Mouse (Mus musculus) brain, embryonic 14.5 days (tissue): ENCODE measurements around the gene Swi5. TPM values are rescaled to one million over a fixed set of nuclear protein-coding genes. Genes with fewer than 3 reads are reported as not detected.
A peak's percentile ranks its signal among the peaks of the same experiment; 100 is the strongest.
"Not testable (repeated sequence)": the region's sequence is repeated elsewhere in the genome, so short reads cannot be mapped to it uniquely, and the experiment has no call there.

Source experiments
- DNase-seq: peaks from one replicate; pipeline ENCODE4 v3.0.0-alpha.2; 2011; ENCODE audit warnings: low read depth
- CTCF ChIP-seq: fragments of 200-500 bp; IDR thresholded peaks from 2 replicates; pipeline ENCODE4 v1.5.1; 2012; ENCODE audit warnings: inconsistent platforms, mild to moderate bottlenecking, moderate library complexity, borderline replicate concordance; ENCODE audit not compliant: insufficient read depth, insufficient read length; ENCODE audit errors: extremely low read depth
- POLR2A ChIP-seq: fragments of 200-500 bp; IDR thresholded peaks from 2 replicates; pipeline ENCODE4 v1.6.1; 2012; ENCODE audit warnings: mild to moderate bottlenecking, inconsistent platforms, borderline replicate concordance; ENCODE audit not compliant: poor library complexity, insufficient read depth, insufficient read length, severe bottlenecking; ENCODE audit errors: extremely low read depth
- polyA plus RNA-seq: library from polyadenylated mRNA; depleted of rRNA; stranded (reverse); fragments of >200 nt; gene quantifications from 2 replicates; pipeline ENCODE4 v1.2.3, GENCODE M21; 2012

Swi5 gene
- polyA plus RNA-seq, 1 experiment, result 296 TPM

GRCm38 (mm10) chr2:32308870-32309568 lies 21.1 kb upstream of the Swi5 start:
- TF ChIP-seq CTCF, result no peak
- TF ChIP-seq POLR2A, result no peak
- no peak for DNase-seq

- peak; percentile 78 for DNase-seq
- peak; percentile 85; the same call in 1 of the 2 replicates for TF ChIP-seq CTCF
- TF ChIP-seq POLR2A, result no peak
These were observed 20.3 kb upstream of the Swi5 start for GRCm38 (mm10) chr2:32307941-32308760.

- TF ChIP-seq POLR2A (no peak), CTCF (no peak)
- no peak for DNase-seq
These were observed 19.4 kb upstream of the Swi5 start for GRCm38 (mm10) chr2:32307247-32307798.

- DNase-seq, result no peak
- no peak for TF ChIP-seq CTCF
- no peak for TF ChIP-seq POLR2A
These were observed 18.3 kb upstream of the Swi5 start for GRCm38 (mm10) chr2:32306176-32306575.

GRCm38 (mm10) chr2:32305668-32306067 lies 17.8 kb upstream of the Swi5 start:
- TF ChIP-seq POLR2A (no peak), CTCF (no peak)
- no peak for DNase-seq

- TF ChIP-seq CTCF (peak; percentile 71), POLR2A (no peak)
- peak; percentile 64 for DNase-seq
These were observed 16.4 kb upstream of the Swi5 start for GRCm38 (mm10) chr2:32304145-32304832.

GRCm38 (mm10) chr2:32302952-32303351 lies 15.1 kb upstream of the Swi5 start:
- TF ChIP-seq CTCF (0 out of 2 replicates have a peak, but pooled peaks have one; percentile 4), POLR2A (no peak)
- no peak for DNase-seq

GRCm38 (mm10) chr2:32299469-32299868 lies 11.6 kb upstream of the Swi5 start:
- TF ChIP-seq CTCF (no peak), POLR2A (no peak)
- DNase-seq, result no peak

- not testable (repeated sequence) for DNase-seq
These were observed 8.0 kb upstream of the Swi5 start for GRCm38 (mm10) chr2:32295842-32296241.

- TF ChIP-seq POLR2A (no peak), CTCF (no peak)
- no peak for DNase-seq
These were observed 7.4 kb upstream of the Swi5 start for GRCm38 (mm10) chr2:32295285-32295684.

- DNase-seq, result peak; percentile 14
- no peak for TF ChIP-seq POLR2A
- TF ChIP-seq CTCF, result no peak
These were observed 6.5 kb upstream of the Swi5 start for GRCm38 (mm10) chr2:32294348-32294747.

- TF ChIP-seq CTCF (0 out of 2 replicates have a peak, but pooled peaks have one; percentile 23), POLR2A (no peak)
- DNase-seq, result peak; percentile 66
These were observed 1.7 kb upstream of the Swi5 start for GRCm38 (mm10) chr2:32289578-32289977.
